Mouse (Mus musculus) cerebellum, adult 2 months (tissue): ENCODE measurements around the gene Grik2.

ENCODE experiments used
- CTCF ChIP-seq: fragments of 200-500 bp; IDR thresholded peaks from 2 replicates; pipeline ENCODE4 v1.5.1; 2011; ENCODE audit warnings: low read depth, mild to moderate bottlenecking, control low read depth, low read length, moderate library complexity, borderline replicate concordance; ENCODE audit not compliant: insufficient read depth
- POLR2A ChIP-seq: fragments of 200-500 bp; IDR thresholded peaks from 2 replicates; pipeline ENCODE4 v1.6.1; 2011; ENCODE audit warnings: low read length, control low read depth, borderline replicate concordance; ENCODE audit not compliant: insufficient read depth

- TF ChIP-seq CTCF (no peak), POLR2A (no peak)
Measured at GRCm38 (mm10) chr10:49220096-49220495, 568.5 kb downstream of the Grik2 start.
